Mouse (Mus musculus) kidney, postnatal 25 days (tissue): ENCODE data around the gene Ephb1.

ENCODE experiments used
- DNase-seq, 2 experiments: peaks; one replicate each; pipeline ENCODE4 v3.0.0; 2021; ENCODE audit warnings: mixed read lengths in 2 of 2

Ephb1 gene

GRCm38 (mm10) chr9:102352186-102353055 lies 2.1 kb downstream of the Ephb1 start:
- DNase-seq, result no peak

GRCm38 (mm10) chr9:102351721-102352120 lies 2.8 kb downstream of the Ephb1 start:
- DNase-seq, result no peak

DNA sequence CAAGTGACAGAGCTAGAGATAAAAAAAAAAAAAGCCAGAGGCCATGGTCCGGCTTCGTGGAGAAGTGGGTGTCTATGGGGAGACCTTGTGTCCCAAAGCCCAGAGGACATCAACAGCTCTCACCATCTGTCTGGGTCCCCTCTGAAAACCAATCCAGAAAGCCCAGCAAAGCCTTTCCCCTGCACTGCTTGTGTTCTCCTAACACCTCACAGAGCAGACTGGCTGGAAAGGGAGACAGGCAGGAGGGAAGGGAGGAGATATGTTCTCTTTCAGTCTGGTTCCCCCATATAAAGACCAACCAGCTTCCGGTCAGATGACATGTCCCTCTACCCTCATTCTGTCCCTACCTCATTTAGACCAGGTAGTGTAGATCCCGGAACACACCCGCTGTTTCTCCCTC lies 3.3 kb downstream of the Ephb1 start:
- no peak for DNase-seq

DNA sequence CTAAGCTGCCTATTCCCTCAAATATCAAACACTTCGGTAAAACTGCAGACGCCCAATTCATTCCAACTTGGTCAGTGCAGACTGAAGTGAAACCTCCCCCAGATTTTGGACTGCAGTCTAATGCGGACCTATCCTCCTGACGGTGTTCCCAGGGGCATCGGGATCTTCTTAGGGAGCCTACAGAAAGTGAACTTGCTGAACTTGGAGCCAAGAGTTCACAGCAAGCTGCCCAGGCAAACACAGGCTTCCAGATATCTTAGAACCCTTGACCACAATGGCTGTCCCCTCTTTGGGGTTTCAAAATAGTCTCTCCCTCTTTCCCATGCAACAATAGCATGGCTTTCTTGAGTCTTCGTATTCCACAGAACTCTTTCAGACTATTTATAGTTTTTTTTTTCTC lies 3.8 kb downstream of the Ephb1 start:
- no peak for DNase-seq

DNA sequence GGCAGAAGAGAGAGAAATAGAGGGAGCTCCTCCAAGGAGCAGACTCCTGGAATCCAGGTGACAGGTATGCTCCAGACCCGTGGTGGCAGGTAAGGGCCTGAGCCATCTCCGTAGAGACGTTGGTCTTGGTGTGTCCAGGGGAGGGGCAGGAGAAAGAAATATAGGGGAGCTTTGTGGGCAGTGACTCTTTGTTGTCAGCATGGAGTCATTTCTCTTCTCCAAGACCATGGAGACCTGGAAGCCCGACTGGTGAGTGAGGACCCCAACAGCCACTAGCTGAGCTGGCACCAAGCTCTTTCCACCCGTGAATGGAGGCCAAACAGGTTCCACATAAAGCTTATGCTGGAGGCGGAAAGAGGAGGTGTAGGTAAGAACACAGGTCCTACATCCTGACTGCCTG lies 4.4 kb downstream of the Ephb1 start:
- peak in 1 of 2 experiments; percentile 16 for DNase-seq

GRCm38 (mm10) chr9:102346801-102347200 lies 7.7 kb downstream of the Ephb1 start:
- peak in 1 of 2 experiments; percentile 17 for DNase-seq

DNA sequence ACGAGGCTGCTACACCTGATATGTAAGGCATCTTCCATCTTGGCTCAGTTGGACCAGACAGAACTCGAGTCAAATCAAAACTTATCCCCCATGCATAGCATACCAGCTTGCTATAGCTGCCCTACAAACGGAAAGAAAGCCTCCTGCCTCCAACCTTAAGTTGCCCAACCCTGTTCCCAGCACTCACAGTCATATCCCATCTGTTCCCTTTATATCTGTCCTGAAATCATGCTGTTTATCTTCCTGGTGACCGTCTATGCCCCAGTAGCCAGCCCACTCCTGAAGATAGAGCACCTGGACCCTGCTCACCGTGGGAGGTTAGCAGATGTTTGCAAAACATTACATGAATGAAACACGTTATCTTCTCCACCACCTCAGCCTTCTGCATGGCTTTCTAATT lies 9.0 kb downstream of the Ephb1 start:
- peak in 1 of 2 experiments; percentile 23 for DNase-seq

GRCm38 (mm10) chr9:102345047-102345446 lies 9.4 kb downstream of the Ephb1 start:
- DNase-seq, result peak in 1 of 2 experiments; percentile 4

DNA sequence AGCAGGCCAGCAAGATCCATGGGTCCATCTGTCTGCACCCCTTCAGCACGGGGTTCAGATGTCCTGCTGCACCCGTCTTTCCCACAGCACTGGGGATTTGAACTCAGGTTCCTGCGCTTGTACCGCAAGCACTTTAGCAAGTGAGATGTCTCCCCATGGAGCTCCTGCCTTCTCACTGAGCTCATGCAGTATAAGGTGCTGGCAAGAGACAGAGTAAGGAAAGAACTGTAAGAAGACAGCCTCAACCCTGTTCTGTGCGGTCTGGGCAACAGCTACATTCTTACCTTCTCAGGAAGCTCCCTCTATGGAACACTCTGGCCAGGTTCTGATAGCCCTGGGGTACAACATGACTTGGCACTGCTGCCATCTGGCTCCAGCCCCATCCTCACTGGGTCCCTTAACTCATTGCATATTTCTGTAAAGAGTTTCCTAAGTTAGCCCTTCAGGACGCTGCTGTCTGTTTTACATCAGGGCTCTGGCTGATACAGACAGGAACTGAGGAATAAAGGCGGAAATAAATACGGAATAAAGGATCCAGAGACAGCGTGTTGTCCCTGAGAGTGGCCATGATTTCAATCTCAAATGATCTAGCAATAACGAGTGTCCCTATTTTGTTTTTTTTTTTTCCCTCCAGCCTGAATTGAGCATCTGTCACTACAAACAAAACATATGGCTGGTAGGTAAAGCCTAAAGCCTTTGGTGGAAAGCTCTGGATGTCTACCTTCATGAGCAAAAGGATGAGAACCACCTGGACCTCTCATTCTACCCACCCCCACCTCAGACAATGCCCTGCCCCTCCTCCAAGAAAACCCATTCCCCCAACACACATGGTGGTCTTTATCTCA lies 10.2 kb downstream of the Ephb1 start:
- peak in 1 of 2 experiments; percentile 19 for DNase-seq

GRCm38 (mm10) chr9:102343061-102343460 lies 11.4 kb downstream of the Ephb1 start:
- peak in 1 of 2 experiments; percentile 9 for DNase-seq

DNA sequence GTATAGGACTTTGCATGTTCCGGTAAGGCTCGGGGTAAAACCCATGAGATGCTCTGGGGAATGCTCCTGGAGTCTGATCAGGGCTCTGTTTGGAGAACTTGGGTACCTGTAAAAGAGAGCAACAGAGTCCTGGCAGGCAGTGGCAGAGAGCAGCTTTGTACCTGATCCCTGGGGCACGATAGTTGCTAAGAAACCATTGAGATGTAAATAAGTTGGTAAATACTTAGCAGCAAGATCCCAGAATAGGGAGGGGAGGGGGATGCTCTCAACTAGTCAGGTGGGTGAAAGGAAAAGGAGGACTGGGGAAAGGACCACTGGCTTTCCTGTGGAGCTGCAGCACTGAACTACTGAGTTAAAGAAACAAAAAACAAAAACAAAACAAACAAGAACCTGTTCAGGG lies 12.5 kb downstream of the Ephb1 start:
- peak in 1 of 2 experiments; percentile 3 for DNase-seq

DNA sequence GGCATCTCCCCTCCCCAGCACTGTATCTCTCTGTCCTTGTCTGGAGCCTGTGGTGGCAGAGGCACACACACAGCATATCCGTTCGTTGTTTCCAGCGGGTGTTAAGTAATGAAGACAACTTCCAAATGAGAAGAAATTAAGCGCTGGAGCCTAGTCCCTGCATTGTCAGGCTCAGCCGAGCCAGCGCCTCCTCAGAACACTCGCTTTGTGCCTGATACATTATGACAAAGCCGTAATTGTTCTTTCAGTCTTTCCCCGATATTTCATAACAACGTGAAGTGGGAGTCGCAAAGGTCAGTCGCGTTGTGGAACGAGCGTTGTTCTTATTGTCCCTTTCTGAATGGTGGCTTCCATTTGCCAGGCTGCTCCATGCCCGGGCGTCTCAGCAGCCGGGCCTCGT lies 13.7 kb downstream of the Ephb1 start:
- no peak for DNase-seq

- DNase-seq, result peak; percentile 28 to 50
Measured at GRCm38 (mm10) chr9:102335571-102336282, 18.8 kb downstream of the Ephb1 start.

GRCm38 (mm10) chr9:102330266-102331060 lies 24.0 kb downstream of the Ephb1 start:
- DNase-seq, result no peak

DNA sequence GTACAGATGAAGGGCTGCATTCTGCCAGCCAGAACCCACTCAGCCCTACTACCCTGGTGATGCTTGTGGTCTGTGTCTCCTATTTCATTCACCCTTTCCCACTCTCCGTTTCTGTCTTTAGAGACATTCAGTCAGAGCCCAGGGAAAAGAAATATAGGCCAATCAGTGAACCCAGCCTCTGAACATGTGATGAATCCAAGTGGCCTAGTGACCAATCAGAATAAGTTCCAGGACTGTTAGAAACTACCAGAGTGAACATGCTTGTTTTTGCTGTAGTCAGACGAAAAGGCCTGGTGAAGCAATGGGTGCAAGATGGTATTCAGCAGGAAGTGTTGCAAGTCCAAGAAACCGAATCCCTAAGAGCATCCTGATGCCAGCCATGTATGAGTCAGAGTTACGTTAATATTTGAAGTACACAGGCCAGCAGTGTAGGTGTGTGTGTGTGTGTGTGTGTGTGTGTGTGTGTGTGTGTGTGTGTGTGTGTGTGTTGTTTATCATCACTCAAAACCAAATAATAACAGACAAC lies 26.8 kb downstream of the Ephb1 start:
- DNase-seq, result no peak

DNA sequence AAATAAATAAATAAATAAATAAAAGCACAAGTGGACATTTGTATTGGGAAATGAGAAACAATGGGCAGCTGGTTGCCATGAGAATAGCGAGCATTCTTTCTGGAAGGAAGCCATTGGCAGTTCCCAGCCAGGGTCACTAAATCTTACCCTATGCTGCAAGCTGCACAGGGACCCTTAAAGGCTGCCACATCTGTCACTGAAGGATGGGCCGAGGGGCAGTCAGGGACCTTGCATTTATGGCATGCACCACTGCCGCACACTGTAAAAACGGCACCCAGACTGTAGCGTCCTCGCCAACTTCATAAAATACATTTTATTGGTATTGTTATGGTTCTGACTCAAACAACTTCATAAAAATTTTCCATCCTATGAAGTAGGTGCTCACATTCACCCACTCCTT lies 39.1 kb downstream of the Ephb1 start:
- DNase-seq, result no peak

GRCm38 (mm10) chr9:102314795-102315194 lies 39.7 kb downstream of the Ephb1 start:
- DNase-seq, result no peak

DNA sequence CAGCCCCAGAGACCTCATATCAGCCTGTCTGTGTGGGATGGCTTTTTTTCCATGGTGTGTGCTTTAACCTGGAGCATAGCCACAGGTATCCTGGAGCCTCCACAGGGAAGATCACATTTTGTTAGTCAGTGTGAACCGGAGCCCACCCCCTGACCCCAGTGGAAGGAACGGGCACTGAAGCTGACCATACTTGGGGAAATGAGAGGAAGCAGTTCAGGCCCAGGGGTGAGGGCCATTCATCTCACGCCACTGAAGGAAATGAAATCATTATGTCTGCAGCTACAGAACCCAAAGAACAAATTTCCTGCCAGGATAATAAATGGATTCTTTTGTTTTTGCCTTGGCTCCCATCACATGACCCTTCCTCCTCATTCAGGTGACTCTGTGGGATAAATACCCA lies 44.1 kb downstream of the Ephb1 start:
- peak; percentile 30 to 64 for DNase-seq

- no peak for DNase-seq
Measured at GRCm38 (mm10) chr9:102309278-102309677, 45.2 kb downstream of the Ephb1 start.

DNA sequence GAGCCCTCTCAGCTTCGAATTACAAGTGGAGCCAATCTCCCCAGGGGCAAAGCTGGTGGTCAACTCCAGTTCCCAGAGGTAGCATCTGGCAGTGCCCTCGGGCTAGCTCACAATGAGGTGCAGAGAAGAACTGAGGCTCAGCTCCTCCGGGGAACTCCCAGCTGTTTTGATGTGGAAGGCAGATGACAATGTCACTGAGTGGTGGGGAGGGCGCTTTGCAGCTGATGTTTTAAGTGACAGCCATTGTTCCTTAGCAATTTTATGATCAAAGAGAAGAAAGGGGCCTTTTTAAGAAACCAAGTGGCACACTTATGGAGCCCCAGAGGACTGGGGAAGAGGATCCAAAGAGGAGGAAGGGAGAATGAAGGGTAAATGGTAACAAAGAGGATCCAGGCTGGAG lies 46.8 kb downstream of the Ephb1 start:
- no peak for DNase-seq

DNA sequence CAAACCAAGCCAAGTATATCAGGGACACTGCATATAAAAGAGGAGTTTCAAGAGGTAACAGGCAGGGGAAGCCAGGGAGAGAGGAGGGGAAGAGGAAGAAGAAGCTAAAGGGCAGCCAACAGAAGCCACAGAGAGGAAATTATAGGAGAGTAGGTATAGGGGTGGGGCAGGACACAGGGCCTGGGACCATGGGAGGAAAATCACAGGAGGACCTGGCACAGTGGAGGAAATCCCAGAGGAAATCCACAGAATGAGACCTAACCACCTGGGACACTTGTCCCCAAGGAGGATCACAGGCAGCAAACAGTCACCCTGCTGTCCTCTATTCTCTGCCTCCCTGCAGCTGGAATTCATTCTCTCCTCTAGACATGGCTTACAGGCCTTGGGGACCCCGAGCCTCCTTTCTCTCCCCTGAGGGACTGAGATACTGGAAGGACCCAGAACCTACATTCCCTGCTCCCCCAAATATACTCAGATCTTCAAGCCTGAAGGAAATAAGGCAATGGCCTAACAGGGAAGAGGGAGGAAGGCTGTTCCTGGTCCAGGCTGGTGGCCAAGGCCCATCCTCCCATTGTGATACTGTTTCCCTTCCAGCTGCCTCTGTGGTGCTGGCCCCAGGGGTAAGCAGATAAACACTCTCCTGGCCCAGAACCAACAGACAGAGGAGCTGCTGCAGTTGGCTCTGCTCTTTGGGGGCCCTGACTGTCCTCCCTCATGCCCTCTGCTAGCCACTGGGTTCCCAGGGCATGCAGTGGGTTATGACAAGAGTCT lies 47.7 kb downstream of the Ephb1 start:
- peak; percentile 68 to 85 for DNase-seq
